Mouse (Mus musculus) hindbrain, embryonic 16.5 days (tissue): ENCODE results near the gene Il31ra. TPM values are rescaled to one million over a fixed set of nuclear protein-coding genes. Genes with fewer than 3 reads are reported as not detected.
"Not testable (repeated sequence)": the region's sequence is repeated elsewhere in the genome, so short reads cannot be mapped to it uniquely, and the experiment has no call there.

Experiments used
- ATAC-seq: fragments of 200-750 bp; cut with Nextera tagmentation; 2 replicates; pipeline ENCODE4 v1.8.0; 2017; ENCODE audit warnings: moderate TSS enrichment, moderate library complexity
- H3K27ac ChIP-seq: fragments of 300-500 bp; sonication (generic); 2 replicates; pipeline ENCODE4 v1.5.1; 2014; ENCODE audit warnings: low read depth, mild to moderate bottlenecking, control low read depth, low read length, moderate library complexity
- H3K27me3 ChIP-seq: fragments of 300-500 bp; sonication (generic); replicated peaks from 2 replicates; pipeline ENCODE4 v1.6.1; 2014; ENCODE audit warnings: low read length; ENCODE audit not compliant: control insufficient read depth, insufficient read depth
- H3K36me3 ChIP-seq: fragments of 300-500 bp; sonication (generic); 2 replicates; pipeline ENCODE4 v1.6.1; 2014; ENCODE audit warnings: mild to moderate bottlenecking, low read length, moderate library complexity, mixed read lengths; ENCODE audit not compliant: control insufficient read depth, insufficient read depth
- H3K4me1 ChIP-seq: fragments of 300-500 bp; sonication (generic); 2 replicates; pipeline ENCODE4 v1.6.1; 2014; ENCODE audit warnings: low read depth, low read length; ENCODE audit not compliant: control insufficient read depth, insufficient read depth
- H3K4me2 ChIP-seq: fragments of 300-500 bp; sonication (generic); 2 replicates; pipeline ENCODE4 v1.6.1; 2014; ENCODE audit warnings: mild to moderate bottlenecking, low read length, control low read depth, moderate library complexity
- H3K4me3 ChIP-seq: fragments of 300-500 bp; sonication (generic); 2 replicates; pipeline ENCODE4 v1.5.1; 2014; ENCODE audit warnings: mild to moderate bottlenecking, low read length, control low read depth, moderate library complexity
- H3K9ac ChIP-seq: fragments of 300-500 bp; sonication (generic); 2 replicates; pipeline ENCODE4 v1.6.1; 2014; ENCODE audit warnings: low read depth, mild to moderate bottlenecking, control low read depth, low read length, moderate library complexity
- H3K9me3 ChIP-seq: fragments of 300-500 bp; sonication (generic); 2 replicates; pipeline ENCODE4 v1.6.1; 2014; ENCODE audit warnings: mild to moderate bottlenecking, low read length, moderate library complexity; ENCODE audit not compliant: control insufficient read depth
- WGBS: fragments of 180-500 bp; shearing (Covaris S2); extraction: QIAGEN DNeasy Blood & Tissue Kit; methylation state at CpG from one replicate; pipeline ENCODE4 v1.1.7; 2014; 5-methylcytosine and 5-hydroxymethylcytosine counted together
- polyA plus RNA-seq: library from polyadenylated mRNA; unstranded; fragments of >200 nt; fragmentation: Nextera tagmentation; extraction: Ambion mirVana; gene quantifications from 2 replicates; pipeline ENCODE4 v1.2.1, GENCODE M21; 2015

Gene Il31ra
- polyA plus RNA-seq, 1 experiment from 2014 or later: 0.16 TPM

DNA sequence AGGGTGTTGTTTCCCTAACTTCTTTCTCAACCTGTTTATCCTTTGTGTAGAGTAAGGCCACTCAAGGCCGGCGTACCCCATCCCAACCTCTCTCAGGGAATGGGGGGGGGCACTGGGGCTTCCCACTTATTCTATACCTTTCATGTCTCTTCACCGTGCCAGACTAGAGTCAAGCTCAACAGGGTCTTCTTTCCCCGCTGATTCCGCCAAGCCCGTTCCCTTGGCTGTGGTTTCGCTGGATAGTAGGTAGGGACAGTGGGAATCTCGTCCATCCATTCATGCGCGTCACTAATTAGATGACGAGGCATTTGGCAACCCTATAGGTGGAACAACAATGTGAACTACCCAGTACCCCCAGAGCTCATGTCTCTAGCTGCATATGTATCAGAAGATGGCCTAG, 16.1 kb downstream of the Il31ra start:
- not testable (repeated sequence) for H3K27me3 ChIP-seq, H3K4me3 ChIP-seq, ATAC-seq, H3K4me1 ChIP-seq, H3K4me2 ChIP-seq, H3K36me3 ChIP-seq, H3K9ac ChIP-seq, H3K27ac ChIP-seq, H3K9me3 ChIP-seq
- WGBS: 73% methylated on average over 11 of the region's 11 CpGs

DNA sequence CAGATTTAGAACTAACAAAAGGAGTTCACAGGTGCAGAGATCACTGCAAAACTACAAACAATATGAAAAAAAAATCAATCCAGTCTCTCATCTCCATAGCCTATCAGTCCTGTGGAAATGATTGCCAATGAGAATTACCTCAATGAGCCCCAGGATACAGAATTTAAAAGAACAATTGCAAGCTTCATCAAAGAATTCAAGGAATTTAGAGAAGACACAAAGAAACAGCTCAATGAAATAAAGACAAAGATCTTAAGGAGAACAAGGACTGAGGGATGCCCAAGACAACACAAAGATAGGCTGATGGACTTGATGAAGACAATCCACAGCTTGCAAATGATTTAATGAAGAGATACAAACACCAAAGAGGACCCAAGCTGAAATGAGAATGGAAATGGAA, 20.4 kb downstream of the Il31ra start:
- no peak for ATAC-seq

DNA sequence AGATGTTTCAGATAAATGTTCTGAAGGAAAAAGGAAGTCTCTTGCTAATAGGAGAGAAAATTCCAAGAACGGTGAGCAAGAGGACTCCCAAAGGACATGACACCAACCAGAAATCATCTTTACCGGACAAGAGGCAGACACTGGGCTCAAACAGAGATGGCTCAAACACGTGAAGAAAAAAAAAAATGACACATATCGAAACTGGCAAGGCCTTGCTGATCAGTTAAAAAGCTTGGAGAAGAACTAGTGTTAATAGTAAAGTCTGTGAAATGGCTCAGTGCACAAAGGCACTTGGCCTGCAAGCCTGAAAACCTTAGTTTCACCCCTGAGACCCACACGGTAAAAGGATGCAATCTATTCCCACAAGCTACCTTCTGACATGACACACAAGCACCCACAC, 23.4 kb downstream of the Il31ra start:
- Histone ChIP-seq H3K27ac (no peak overlapping the region), H3K9me3 (no peaks in the 10 kb centered on the region), H3K4me2 (no peak overlapping the region), H3K27me3 (no peaks in the 10 kb centered on the region), H3K4me1 (no peaks in the 10 kb centered on the region), H3K4me3 (no peak overlapping the region), H3K36me3 (no peaks in the 10 kb centered on the region), H3K9ac (no peak overlapping the region)
- 83% methylated on average over 5 of the region's 5 CpGs for WGBS
- no peak for ATAC-seq

More for the DNA sequence above, 20.4 kb downstream of the Il31ra start:
- no peak overlapping the region for H3K27ac ChIP-seq
- H3K4me2 ChIP-seq: no peak overlapping the region
- H3K9ac ChIP-seq: no peak overlapping the region
- H3K4me3 ChIP-seq: no peak overlapping the region
- no peaks in the 10 kb centered on the region for H3K4me1 ChIP-seq
- no peaks in the 10 kb centered on the region for H3K27me3 ChIP-seq
- H3K9me3 ChIP-seq: no peaks in the 10 kb centered on the region
- H3K36me3 ChIP-seq: no peaks in the 10 kb centered on the region

DNA sequence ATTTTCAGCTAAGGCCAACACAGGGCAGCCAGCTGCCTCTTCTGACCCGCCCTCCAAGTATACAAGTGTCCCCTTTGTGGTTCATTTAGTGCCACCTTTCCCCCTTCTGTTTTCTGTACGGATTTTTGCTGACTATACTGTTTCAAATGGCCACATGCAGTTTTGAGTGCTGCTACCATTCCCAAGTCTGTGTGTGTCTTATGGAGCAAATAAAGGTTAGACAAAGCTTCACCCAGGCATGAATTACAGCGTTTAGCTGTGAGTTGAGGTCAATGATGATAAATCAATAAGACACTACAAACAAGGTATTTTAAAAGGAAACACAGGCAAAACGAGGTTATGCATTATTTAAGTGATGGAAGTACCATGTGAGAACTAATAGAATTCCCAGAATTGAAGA, 24.6 kb downstream of the Il31ra start:
- no peaks in the 10 kb centered on the region for H3K9me3 ChIP-seq
- no peaks in the 10 kb centered on the region for H3K27me3 ChIP-seq
- H3K4me3 ChIP-seq: no peak overlapping the region
- ATAC-seq: no peak
- no peak overlapping the region for H3K4me2 ChIP-seq
- no peak overlapping the region for H3K9ac ChIP-seq
- no peak overlapping the region for H3K27ac ChIP-seq
- 45% methylated on average over 4 of the region's 4 CpGs for WGBS
- no peaks in the 10 kb centered on the region for H3K36me3 ChIP-seq
- no peaks in the 10 kb centered on the region for H3K4me1 ChIP-seq

DNA sequence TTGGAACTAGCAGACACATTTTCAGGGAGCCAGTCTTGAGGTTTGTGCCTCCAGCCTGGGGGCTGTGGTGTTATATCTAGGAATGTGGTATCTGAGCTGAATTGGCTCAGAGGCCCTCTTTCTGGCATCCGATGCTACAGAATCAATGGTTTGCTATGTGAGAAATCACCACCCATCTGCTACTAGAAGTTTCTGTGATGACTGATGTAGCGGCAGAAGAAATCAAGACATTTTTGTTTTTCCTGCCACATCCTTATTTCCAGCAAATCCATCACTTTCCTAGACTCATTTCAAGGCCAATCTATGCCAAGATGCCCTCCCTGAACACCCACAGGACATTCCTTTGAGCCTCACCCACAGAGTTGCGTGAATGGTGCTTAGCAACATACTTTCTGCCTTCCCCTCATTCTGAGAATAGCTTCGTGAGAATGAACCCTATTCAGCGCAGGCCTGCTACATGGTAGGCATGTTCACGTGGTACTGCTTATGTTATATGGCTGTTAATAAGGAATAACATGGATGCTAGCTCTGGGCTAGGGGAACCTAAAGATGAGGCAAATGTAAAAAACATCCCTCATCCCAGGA, 33.5 kb downstream of the Il31ra start:
- Histone ChIP-seq H3K9ac (no peak overlapping the region), H3K4me3 (no peak overlapping the region), H3K9me3 (no peaks in the 10 kb centered on the region), H3K4me2 (no peak overlapping the region), H3K36me3 (no peaks in the 10 kb centered on the region), H3K4me1 (no peaks in the 10 kb centered on the region), H3K27me3 (no peaks in the 10 kb centered on the region), H3K27ac (no peak overlapping the region)
- ATAC-seq: no peak
- WGBS: 64% methylated on average over 6 of the region's 6 CpGs

DNA sequence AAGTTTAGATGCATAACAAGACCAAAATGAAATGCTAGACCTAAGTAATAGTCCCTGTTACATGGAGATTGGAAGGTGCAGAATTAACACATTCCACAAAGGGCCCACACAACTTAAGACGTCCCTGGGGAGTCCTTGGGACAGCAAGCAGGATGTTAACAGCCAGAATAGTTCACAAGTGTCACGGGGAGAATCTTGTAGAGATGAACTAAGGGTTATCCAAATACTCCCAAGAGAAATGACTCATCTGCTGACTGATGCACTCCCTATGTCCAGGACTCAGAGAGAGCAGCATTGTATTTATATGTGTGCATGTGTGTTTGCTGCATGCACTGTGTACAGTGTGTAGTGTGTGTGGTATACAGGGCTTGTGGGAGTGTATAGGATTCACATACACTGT, 37.7 kb downstream of the Il31ra start:
- Histone ChIP-seq H3K36me3 (no peaks in the 10 kb centered on the region), H3K9me3 (no peaks in the 10 kb centered on the region), H3K4me2 (no peak overlapping the region), H3K4me3 (no peak overlapping the region), H3K9ac (no peak overlapping the region), H3K4me1 (no peaks in the 10 kb centered on the region), H3K27ac (no peak overlapping the region), H3K27me3 (no peaks in the 10 kb centered on the region)
- WGBS: 63% methylated on average over 2 of the region's 2 CpGs
- no peak for ATAC-seq

DNA sequence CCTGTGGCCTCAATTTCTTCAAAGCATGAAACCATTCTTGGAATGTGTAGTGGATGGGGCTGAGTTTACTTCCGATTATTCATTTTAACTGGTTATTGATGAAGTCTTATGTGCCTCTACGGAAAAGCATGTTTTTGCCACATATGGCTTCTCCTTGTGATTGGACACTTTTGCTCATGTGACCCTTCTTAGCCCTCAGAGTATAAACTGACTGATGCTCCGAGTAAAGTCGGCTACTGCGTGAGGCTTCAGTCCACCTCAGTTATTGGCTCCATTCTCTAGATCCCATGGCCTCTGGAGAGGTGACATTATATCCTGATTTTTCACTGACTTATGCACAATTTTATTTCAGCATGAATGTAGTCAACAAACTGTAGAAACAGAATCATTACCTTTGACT, 40.9 kb downstream of the Il31ra start:
- WGBS: 92% methylated on average over 5 of the region's 5 CpGs
- no peak overlapping the region for H3K27ac ChIP-seq
- H3K9ac ChIP-seq: no peak overlapping the region
- H3K9me3 ChIP-seq: no peaks in the 10 kb centered on the region
- no peak overlapping the region for H3K4me3 ChIP-seq
- no peaks in the 10 kb centered on the region for H3K4me1 ChIP-seq
- no peak overlapping the region for H3K4me2 ChIP-seq
- no peaks in the 10 kb centered on the region for H3K36me3 ChIP-seq
- ATAC-seq: no peak
- no peaks in the 10 kb centered on the region for H3K27me3 ChIP-seq

DNA sequence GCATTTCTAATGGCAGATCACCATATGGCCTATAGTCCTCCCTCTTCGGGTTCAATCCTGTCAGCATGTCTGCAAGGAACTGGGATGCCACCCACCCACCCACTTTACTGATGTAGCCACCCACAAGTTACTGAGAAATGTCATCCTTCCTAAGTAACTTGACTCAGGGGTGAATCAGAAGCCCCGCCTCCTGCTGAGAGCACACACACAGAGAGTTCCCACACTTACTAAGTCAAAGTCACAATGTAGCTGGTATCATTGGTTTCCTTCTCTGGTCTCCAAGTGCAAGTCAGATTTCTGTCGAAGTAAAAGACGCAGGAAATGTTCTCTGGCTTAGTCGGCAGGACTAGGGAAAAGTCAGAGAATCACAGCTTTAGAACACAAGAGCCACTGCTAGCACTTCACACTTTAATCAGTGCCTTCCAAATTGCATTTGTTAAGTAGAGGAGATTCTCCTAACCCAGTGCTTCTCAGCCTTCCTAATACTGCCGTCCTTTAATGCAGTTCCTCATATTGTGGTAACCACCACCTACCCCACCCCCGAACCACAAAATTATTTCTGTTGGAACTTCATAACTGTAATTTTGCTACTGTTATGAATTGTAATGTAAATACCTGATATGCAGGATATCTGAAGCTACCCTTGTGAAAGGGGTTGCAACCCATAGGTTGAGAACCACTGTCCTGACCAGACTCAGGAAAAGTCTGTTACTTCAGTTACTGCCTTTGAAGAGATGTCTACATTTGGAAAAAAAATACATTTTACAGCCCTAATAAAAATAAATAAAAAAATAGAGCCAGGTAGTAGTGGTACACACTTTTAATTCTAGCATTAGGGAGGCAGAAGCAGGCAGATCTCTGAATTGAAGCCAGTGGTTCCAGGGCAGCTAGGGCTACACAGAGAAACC, 42.3 kb downstream of the Il31ra start:
- Histone ChIP-seq H3K27ac (no peak overlapping the region), H3K4me3 (no peak overlapping the region), H3K36me3 (no peaks in the 10 kb centered on the region), H3K4me1 (no peaks in the 10 kb centered on the region), H3K9me3 (no peaks in the 10 kb centered on the region), H3K27me3 (no peaks in the 10 kb centered on the region), H3K4me2 (no peak overlapping the region), H3K9ac (no peak overlapping the region)
- no peak for ATAC-seq
- WGBS: 86% methylated on average over 7 of the region's 7 CpGs

DNA sequence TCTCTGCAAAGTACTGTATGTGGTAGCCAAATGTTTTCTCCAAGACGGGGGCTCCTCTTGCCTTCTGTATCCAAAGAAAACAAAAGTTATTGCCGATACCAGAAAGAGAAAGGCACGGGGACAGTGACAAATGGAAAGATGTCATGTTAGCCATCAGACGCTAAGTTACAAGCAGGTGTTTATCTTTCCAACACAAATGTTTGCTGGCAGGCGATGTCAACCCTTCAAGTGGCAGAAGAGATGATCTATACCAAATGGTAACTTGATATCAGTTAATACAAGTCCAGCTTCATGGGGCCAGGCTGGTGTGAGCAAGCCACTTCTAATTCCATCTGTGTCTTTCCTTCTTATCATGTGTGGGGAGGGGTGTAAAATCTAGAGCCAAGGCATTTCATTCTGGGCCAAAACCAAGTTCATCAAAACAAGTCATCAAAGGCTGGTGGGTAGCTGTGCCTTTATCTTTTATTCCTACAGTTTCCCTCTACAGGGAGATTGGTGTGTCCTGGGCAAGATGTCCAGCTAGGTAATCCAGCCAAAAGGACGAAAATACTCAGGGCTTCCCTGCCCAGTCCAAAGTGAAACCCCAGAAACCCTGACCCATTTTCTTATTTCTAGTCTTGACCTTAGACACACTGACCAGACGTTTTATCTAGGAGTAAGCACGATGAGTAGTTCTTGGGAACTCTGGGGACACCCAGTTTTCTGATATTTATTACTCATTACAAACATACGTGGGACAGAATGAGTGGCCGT, 52.8 kb downstream of the Il31ra start:
- no peak for ATAC-seq
- no peaks in the 10 kb centered on the region for H3K36me3 ChIP-seq
- 87% methylated on average over 10 of the region's 10 CpGs for WGBS
- no peaks in the 10 kb centered on the region for H3K4me1 ChIP-seq
- no peak overlapping the region for H3K9ac ChIP-seq
- no peak overlapping the region for H3K4me3 ChIP-seq
- no peak overlapping the region for H3K27ac ChIP-seq
- H3K4me2 ChIP-seq: no peak overlapping the region
- no peaks in the 10 kb centered on the region for H3K9me3 ChIP-seq
- H3K27me3 ChIP-seq: no peaks in the 10 kb centered on the region
